Mouse (Mus musculus): ENCODE measurements at regions not wholly inside any gene's neighbourhood (a gene's known extent, or its start where the extent isn't known, plus 50 kb on each side); places are given as distances from the start of the nearest gene placed in this dataset.

DNA sequence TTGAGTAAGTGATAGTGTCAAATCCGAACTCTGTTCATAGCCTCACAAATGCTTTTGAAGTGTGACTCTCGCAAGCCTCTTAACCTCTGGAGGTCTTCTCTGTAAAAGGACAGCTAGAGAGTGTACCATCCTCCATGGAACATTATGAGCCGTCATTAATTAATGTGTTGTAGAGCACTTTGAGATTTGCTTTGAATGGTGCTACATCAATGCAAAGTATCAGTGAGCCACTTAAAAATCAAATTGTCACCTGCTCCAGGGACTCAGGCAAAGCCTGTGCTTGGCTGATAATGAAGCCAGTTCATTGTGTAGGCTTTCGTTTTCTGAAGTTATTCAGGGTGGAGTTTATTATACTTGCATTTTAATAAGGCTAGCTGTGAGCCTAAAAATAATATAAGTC lies 801.8 kb upstream of the B3galt2 start:
- no peak for DNase-seq

DNA sequence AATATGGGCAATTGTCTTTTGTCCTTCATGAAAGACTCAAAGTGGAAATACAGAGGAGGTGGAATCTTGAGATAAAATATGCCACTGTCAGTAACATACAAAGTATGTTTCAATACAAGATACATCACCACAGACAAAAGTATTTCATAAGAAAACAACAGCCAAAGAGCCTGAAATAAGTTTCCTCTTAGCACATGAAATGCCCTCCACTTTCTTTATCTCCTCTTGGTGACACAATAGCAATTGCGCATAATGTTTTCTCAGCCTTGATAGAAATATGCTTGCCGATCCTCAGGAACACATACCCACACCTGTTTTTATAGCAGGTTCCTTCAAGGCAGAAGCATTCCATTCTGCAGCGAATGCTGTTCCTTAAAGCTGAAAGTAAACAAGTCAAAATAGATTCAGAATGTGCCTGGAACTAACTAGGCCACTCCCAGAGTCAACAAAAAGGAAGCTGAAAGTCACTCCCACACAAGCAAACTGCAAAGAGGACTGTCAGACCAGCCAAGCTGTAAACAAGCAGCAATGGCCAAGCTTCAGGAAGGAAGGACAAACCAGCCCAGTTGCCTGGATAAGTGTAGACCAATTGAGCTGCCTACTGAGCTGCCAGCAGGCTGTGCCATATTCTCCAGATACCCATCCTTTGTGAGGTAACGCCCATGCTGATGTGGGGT lies 773.3 kb upstream of the B3galt2 start:
- DNase-seq, result no peak

DNA sequence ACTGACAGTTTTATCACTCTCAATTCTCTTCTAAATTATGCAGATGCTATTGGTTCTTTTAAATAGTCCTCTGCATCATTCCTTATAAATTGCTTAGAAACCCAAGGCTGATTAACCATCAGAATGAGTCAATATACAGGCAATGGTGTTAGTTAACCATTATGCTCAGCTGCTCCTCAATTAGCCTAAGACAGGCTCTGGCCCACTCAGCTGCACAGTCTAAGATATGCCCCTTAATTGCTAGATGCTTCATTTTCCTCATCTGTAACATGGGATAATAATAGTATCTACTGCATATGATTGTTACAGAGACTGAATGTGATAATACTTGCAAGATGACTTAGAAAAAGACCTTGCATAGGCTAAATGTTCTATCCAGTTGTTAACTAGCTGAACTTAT lies 748.6 kb upstream of the B3galt2 start:
- DNase-seq, result no peak

DNA sequence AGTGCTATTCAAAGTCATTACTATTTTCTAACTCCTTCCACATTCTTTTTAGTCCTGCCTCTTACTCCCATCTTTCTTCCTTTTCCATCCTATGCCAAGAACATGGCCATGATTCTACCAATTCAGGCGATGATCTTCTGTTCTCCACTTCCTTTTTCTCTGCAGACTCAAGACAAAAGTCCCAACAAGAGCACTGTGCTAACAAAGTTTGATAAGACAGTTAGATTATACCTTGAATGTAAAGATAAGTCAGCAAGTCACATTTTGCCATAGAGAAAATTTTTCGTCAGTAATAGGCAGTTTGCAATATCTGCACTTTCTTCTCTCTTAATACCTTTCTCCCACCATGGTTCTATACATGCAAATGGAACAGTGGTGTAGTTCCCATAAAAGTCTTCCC lies 747.3 kb upstream of the B3galt2 start:
- no peak for DNase-seq

DNA sequence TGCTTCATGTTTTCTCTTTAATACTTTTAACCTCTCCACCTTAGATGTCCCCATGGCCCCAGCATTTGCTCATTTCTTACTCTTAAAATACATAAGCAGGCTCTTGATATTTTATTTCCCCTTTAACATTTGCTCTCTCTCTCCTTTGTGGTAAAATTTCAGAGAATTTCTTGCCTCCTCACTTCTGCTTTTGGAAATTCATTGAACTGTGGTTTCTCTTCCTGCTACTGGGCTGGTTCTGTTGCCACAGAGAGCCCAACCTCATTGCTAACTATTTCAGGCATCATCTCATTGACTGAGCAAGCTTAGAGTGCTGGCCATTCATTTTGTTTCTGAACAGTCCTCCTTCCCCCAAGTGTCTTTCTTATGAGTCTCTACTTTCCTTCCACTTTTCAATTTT lies 746.3 kb upstream of the B3galt2 start:
- DNase-seq, result no peak

DNA sequence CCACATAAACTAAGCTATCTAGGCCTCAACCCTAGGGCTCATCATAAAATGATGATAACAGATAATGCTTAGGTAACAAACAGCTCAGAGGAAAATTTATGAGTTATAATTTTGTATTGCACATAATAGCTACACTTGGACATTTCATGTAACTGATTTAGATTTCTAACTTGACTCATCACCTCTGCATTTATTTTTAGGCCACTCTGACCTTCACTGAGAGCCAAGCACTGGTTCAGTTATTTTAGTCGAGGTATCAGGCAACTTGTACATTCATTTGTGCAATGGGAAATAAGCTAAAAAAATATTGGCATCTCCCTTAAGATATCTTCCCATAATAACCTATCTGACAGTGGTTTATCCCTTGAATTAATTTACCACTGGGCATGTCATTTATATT lies 745.4 kb upstream of the B3galt2 start:
- DNase-seq, result no peak

DNA sequence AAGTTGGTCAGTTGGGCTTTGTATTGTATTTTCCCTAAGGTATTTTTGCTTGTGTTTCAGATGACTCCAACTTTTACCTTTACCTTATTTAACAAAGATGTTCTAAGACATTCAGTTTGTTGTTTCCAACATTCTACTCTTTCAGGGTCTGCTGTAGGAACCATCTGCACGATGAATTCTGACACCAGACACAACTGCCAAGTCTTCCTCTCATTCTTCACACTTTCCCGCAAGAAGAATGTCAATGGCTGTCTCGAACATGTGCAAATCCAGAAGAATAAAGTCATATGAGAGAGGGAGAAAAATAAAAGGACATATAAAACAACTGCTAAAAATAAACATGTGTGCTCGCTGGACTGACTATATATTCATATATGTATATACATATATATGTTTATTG lies 730.6 kb upstream of the B3galt2 start:
- no peak for DNase-seq

DNA sequence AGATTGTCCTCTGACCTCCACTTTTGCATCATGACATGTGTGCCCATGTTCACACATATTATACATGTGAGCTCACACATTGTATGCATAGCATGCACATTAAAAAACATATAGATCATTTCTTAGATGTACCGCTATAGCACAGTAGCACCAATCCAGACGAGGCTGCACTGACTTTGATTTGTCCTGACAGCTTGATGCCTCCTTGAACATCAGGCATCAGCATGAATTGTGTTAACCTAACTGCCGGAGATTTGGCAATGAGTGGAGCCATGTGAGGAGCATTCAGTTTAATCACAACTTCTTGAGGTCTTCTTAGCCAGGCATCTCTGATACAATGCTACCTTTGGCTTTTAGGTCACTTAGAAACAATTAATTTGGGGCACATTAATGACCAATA lies 683.8 kb upstream of the B3galt2 start:
- no peak for DNase-seq

DNA sequence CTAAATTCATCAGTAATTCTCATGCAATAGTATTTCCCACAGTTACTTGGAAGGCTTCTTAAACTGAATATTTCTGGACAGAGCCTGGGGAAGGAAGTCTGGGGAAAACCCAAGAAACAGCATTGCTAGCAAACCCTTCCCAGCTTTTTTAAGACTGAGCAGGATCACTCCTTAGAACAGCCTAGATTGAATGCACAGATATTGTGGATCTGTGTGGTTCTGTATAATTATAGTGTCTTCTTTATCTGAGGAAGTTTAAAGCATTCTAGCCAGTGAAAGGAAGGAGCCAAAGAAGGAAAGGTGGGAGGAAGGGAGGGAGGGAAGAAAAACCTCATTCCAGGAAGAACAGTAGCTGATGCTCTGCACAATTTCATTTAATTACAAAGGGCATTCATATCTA lies 669.0 kb upstream of the B3galt2 start:
- no peak for DNase-seq

DNA sequence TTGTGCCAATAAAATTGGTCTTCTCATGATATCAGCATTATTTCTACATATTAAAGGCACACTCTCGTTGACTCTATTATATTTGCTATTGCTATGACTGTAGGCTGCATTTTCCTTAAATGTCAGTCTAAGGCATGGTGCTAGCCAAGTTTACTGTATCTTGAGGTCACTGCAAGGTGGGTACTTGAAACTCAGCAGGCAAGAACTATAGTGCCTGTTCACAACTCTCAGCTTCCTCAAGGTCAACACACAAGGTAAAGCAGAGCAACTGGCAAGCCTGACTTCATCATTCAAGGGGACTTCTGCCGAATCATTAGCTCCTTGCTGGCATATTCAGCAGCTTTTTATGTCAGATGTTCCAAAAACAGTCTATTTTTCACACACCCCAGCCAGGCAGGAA lies 667.1 kb upstream of the B3galt2 start:
- no peak for DNase-seq

DNA sequence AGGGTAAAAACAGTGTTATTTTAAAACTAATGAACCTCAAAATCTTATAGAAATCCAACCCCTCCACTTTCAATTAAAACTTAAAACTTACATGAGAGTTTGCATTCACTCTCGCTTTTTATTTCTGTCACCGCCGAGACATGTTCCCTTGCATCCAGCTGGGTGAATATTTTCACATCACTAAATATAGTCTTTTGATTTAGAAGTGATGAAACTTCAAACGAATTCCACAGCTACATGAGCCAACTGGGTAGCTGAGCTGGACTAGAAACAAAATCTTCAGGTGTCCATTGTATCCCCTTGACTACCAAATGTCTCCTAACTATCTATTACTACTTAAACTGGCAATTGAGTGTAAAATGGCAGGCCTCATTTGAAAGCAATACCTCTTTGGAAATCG lies 657.5 kb upstream of the B3galt2 start:
- no peak for DNase-seq

DNA sequence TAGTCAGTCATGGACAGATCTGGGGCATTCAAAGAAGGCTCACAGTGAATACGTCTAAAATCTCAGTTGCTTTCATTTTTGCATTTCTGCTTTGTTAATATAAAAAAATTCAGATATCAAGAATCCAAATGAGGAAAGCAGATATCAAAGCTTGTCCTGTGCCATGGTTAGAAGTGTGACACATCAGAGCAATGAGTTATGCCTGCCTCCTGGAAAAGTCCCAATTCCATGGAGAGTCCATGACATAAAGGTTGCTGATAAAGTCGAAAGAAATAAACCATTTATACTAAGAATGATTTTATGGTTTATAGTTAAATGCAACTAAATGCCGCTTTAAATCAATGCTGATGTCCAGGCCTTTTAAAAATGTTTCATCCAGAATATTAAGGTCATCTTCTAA lies 656.8 kb upstream of the B3galt2 start:
- DNase-seq, result peak; percentile 21

DNA sequence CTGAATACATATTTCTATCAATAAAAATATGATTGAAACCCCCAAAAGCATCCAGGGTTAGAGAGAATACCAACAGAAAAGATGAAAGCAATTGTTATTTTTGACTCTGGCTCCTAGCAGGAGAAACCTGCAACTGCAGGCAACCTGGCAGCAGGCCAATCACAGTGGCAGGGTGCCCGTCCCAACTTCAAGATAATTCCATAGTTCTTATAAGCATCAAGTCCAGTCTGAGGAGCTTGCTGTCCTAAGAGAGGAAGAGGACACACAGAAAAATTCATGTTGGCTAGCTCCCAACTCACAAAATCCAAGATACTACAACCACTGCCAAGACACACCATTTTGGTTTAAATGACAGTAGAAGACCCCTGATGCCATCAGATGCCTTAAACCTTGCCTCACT lies 654.9 kb upstream of the B3galt2 start:
- DNase-seq, result peak; percentile 49

DNA sequence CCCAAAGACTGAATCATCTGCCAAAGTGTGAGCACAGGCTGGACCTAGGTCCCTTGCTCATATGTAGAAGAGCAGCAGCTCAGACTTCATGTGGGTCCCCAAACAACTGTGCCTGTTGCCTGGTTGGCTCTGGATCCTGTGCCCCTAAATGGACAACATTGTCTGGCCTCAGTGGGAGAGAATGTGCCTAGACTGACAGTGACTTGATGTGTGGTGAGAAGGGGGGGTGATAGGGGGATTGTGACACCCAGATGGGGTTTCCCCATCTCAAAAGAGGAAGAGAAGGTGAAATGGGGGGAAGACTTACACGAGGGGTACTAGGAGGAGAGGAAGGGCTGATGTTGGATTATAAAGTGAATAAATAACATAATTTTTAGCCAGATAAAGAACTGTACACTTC lies 640.2 kb upstream of the B3galt2 start:
- no peak for DNase-seq

DNA sequence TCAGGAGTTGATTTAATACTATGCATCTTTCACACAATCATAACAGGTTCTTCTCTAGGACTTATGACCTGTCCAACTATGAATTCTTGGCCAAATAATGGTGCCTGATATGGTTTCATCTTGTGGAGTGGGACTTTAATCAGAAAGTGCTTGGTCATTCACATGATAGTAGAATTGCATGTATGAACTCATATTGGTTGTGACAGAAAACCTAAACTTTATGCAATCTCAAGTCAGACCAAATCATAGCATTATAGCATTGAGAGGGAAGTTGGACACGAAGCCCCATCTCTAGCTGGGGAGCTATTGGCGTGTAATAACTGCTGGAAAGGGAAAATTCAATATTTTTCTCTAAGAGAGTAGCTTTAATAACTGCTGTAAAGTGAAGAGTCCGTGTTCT lies 639.4 kb upstream of the B3galt2 start:
- DNase-seq, result no peak

DNA sequence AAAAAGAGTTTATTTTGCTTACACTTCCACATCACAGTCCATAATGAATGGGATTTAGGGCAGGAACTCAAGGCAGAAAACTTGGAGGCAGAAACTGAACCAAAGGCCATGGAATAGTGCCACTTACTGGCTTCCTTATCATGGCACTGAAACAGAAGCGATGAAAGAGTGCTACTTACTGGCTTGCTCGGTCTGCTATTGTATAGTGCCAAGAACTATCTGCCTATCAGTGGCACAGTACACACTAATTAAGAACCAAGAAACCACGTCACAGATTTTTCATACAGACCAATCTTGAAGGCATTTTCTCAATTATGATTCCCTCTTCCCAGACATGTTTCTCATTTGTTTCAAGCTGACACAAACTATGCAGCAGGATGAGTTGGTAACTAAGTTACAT lies 634.4 kb upstream of the B3galt2 start:
- no peak for DNase-seq

DNA sequence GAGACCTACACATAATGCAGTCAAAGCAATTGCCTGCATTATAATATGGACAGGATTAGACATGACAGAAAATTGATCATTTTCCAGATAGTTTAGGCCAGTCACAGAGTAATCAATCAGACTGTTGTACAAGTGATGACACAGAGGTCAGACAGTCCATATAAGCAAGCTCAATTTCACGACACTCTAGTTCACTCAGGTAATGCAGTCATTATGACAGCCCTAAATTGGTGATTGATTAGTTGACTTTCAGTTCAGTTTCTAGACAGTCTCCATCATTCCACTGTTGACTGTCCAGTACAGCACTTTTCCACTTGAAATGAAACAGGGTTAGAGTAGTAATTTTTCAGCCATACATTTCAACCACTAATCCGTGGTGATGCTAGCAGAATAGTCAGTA lies 620.5 kb upstream of the B3galt2 start:
- DNase-seq, result no peak

DNA sequence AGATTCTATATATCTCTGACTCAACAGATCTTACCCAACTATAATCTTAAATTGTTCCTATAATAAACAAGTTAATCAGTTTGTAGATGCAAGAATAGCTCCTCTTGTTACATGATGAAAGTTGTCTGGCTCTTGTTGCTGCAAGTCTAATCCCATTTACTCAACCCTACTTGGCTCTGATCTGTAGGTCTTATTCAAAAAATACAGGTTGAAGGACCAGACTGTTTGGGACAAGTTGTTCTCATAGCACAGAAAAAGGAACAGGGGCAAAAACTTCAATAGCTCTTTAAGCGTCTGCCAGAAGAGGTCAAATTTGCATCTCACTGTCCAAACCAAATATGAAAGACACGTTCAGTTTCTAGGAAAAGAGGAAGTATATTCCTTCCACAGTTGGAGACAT lies 587.3 kb upstream of the B3galt2 start:
- DNase-seq, result no peak

DNA sequence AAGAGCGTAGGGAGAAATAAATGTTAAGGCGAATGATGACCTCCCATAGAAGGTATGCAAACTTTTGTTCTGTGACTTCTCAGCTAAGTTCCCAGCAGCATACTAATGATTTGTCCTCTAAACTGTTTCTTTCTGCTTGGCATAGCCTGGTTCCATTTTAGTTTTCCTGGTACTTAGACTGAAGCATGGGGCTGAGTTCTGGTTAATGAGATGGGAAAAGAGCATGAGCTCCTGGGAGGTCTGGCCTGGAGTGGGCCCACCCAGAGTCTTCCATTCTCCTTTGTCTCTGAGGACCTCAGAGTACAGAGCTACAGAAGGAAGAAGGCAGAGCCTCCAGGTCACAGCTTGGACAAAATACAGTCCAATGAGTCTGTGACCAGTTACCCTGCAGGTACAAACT lies 586.9 kb upstream of the B3galt2 start:
- DNase-seq, result no peak

DNA sequence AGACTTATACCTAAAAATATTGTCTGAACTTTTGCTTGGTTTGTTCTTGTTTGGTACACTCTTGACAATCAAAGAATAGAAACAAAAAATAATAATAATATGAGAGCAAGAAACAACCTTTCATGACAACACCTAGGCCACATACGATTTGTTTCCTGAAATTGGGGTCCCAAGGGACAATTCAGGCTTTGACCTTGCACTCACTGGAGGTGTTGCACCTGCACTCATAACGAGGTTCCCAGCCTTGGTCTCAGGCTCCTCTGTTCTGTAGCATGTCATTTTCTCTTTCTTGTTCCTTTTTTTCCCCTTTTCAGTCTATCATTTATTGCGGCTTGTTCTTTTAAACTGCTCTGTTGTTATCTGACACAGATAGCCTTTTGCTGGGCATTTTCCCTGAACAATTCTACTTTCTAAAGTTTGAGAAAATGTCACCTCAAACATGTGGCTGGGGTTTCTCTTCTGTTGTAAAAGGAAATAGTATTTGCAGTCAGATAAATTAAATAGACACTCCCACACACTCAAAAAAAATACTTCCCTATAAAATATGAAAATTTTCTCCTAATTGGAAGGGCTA lies 585.9 kb upstream of the B3galt2 start:
- no peak for DNase-seq

DNA sequence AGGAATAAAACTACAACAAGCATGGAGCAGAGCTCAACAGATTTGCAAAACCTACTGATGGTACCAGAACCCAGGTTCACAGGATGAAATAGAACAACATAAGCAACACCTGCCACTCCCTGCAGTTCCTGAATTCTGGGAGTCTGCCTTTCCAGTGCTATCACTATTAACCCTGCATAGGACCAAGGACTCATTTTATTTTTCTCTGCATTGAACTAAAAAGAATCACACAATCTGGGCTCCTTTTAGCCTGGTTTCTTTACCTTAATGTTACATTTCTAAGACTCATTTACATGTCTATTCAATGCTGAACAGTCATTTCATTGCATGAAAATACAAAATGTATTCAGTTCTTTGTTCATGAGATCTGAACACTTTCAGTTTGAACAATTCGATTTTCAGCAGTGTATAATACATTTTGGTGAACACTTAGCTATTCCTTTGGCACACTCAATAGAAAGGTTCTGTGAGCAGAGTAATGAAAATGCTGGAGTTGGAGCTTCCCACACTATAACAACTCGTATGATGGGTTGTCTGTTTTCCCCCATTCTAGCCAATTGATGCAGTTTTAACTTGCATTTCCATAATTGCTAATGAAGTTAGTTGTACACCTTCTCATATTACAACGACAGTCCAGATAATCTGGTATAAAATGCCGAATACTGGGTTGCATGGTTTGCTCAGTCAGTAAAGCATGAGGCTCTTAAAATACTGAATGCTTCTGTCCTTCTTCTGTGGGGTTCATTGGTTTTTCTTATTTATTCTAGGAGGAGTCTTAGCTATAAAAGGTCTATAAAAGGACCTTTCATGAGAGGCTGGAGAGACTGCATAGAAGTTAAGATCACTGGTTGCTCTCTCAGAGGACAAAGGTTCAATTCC lies 579.5 kb upstream of the B3galt2 start:
- no peak for DNase-seq

DNA sequence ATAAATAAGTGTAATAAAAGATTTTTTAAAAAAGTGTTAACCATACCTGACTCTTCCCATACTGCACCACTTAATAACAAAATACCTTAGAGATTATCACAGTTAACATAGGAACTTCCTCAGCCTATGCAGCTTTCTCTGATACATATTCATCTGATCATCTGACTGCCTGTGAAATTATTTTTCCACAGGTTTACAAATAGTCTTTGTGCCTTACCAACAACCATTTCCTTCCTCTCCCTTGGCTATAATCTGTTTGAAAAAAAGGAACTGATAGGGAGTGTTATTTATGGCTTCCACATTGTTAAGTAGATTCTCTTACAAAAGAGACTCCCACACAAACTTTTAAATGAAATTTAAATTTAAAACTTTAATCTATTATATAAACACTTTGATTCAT lies 575.0 kb upstream of the B3galt2 start:
- no peak for DNase-seq

DNA sequence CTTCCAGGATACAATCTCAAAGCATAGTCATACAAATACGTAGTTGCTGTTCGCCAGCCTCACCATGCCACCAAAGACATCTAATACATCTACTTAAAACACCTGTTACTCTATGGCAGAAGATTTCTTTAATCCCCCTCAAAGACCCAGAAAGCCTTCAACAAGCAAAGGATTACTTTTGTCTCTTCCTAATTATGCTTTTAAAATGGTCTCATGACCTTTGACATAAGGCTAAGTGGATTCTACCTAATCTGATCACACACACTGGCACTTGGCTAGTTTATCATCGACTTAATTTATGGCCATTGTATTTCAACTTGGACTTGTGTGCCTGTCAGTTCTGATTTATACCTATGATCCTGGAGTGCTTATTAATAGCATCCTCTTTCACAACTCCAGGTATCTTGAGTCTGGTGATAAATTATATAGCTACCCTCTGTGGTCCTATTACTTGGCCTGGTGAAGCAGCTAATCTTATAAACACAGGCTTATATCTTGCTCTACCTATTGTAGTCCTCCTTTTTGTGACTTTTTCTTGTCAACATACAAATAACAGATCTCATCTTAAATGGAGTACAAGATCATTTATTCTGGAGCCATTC lies 568.6 kb upstream of the B3galt2 start:
- no peak for DNase-seq
